Mouse (Mus musculus) ES-E14 (cell line): Measurements from ENCODE around the gene Spout1. TPM values are rescaled to one million over a fixed set of nuclear protein-coding genes. Genes with fewer than 3 reads are reported as not detected.

Experiments used
- DNase-seq: peaks from one replicate; pipeline ENCODE4 v3.0.0-alpha.2; 2013; ENCODE audit warnings: low read depth, low spot score
- H3K27ac ChIP-seq: 2 replicates; pipeline ENCODE4 v1.5.1; 2012; ENCODE audit warnings: low read depth, mild to moderate bottlenecking, low read length, moderate library complexity, mixed read lengths; ENCODE audit not compliant: poor library complexity, insufficient read depth, severe bottlenecking
- H3K36me3 ChIP-seq: 2 replicates; pipeline ENCODE4 v1.6.1; 2012; ENCODE audit warnings: mild to moderate bottlenecking, low read length, moderate library complexity, mixed read lengths; ENCODE audit not compliant: control insufficient read depth, poor library complexity, insufficient read depth, severe bottlenecking
- H3K4me1 ChIP-seq, 2 experiments: fragments of 150-350 bp in 1 of 2; sonication (generic) in 1 of 2; 2 replicates each; pipeline ENCODE4 v1.6.1; 2012; ENCODE audit warnings: low read length in 2 of 2, mild to moderate bottlenecking in 1 of 2, mixed read lengths in 1 of 2; ENCODE audit not compliant: control insufficient read depth in 2 of 2, insufficient read depth in 2 of 2, poor library complexity in 1 of 2
- H3K4me3 ChIP-seq, 2 experiments: fragments of 150-350 bp in 1 of 2; sonication (generic) in 1 of 2; 2 replicates each; pipeline ENCODE4 v1.5.1; 2012; ENCODE audit warnings: low read length in 2 of 2, low read depth in 1 of 2, mild to moderate bottlenecking in 1 of 2, mixed read lengths in 1 of 2; ENCODE audit not compliant: insufficient read depth in 1 of 2, poor library complexity in 1 of 2, severe bottlenecking in 1 of 2
- H3K9ac ChIP-seq: 2 replicates; pipeline ENCODE4 v1.6.1; 2012; ENCODE audit warnings: low read depth, mild to moderate bottlenecking, low read length, mixed read lengths; ENCODE audit not compliant: poor library complexity, insufficient read depth, severe bottlenecking
- H3K9me3 ChIP-seq: fragments of 150-350 bp; sonication (generic); 2 replicates; pipeline ENCODE4 v1.6.1; 2012; ENCODE audit warnings: low read depth, mild to moderate bottlenecking, low read length; ENCODE audit not compliant: control insufficient read depth, insufficient read depth
- CHD2 ChIP-seq: IDR thresholded peaks from 2 replicates; pipeline ENCODE4 v1.6.1; 2014; ENCODE audit warnings: mild to moderate bottlenecking, low read depth, low read length, inconsistent platforms
- HCFC1 ChIP-seq: IDR thresholded peaks from 2 replicates; pipeline ENCODE4 v1.6.1; 2012; ENCODE audit warnings: low read length, inconsistent platforms, borderline replicate concordance; ENCODE audit not compliant: insufficient read depth
- MAFK ChIP-seq: IDR thresholded peaks from 2 replicates; pipeline ENCODE4 v1.6.1; 2014; ENCODE audit warnings: mild to moderate bottlenecking, low read depth, low read length, inconsistent platforms; ENCODE audit not compliant: insufficient read depth
- ZC3H11A ChIP-seq: IDR thresholded peaks from 2 replicates; pipeline ENCODE4 v1.6.1; 2012; ENCODE audit warnings: low read depth, mild to moderate bottlenecking, inconsistent platforms, low read length, borderline replicate concordance
- ZNF384 ChIP-seq: IDR thresholded peaks from 2 replicates; pipeline ENCODE4 v1.6.1; 2012; ENCODE audit warnings: low read depth, low read length, inconsistent platforms
- in situ Hi-C, 2 experiments: fragments of 600-800 bp; cut with MboI; formaldehyde crosslinking; loops; one replicate each; pipeline ENCODE4 v1.15.1; 2025; ENCODE audit warnings: low sequenced_read_pairs in 2 of 2, inconsistent platforms in 1 of 2; ENCODE audit not compliant: unreplicated experiment in 2 of 2
- total RNA-seq: library from RNA; depleted of rRNA; stranded (reverse); fragments of 300-350 nt; gene quantifications from 2 replicates; pipeline ENCODE4 v1.2.3, GENCODE M21; 2012

Spout1 gene
- total RNA-seq, 1 experiment: 46.5 TPM

DNA sequence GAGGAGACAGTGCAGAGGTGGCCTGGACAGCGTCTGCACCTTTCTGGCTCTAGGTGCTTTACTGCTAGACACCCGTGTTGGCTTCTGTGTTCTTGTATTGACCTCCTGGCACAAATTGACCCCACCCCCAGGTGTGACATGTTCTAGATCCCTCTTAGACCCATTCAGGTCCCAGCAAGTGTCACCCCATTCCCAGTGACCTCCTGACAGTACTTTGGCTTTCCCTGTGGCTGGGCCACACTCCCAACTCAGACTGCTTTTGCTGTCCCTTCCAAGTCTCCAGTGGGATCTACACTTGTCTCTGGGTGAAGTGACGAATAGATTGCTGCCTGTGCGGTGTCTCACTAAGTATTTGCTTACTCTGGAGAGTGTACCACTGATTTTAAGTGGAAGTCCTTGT, 29.1 kb upstream of the Spout1 start:
- Histone ChIP-seq H3K36me3 (no peaks in the 10 kb centered on the region), H3K9me3 (no peaks in the 10 kb centered on the region), H3K27ac (no peak overlapping the region), H3K9ac (no peak overlapping the region), H3K4me3 (no peak overlapping the region), H3K4me1 (peaks cover 4 to 14% of the 10 kb centered on the region in 2 experiments; a peak in 2 of 4 replicates)
- in situ Hi-C loops: no loop called here
- no peak for TF ChIP-seq MAFK
- TF ChIP-seq ZC3H11A: no peak
- TF ChIP-seq ZNF384: no peak
- TF ChIP-seq HCFC1: no peak
- no peak for TF ChIP-seq CHD2
- DNase-seq: no peak

DNA sequence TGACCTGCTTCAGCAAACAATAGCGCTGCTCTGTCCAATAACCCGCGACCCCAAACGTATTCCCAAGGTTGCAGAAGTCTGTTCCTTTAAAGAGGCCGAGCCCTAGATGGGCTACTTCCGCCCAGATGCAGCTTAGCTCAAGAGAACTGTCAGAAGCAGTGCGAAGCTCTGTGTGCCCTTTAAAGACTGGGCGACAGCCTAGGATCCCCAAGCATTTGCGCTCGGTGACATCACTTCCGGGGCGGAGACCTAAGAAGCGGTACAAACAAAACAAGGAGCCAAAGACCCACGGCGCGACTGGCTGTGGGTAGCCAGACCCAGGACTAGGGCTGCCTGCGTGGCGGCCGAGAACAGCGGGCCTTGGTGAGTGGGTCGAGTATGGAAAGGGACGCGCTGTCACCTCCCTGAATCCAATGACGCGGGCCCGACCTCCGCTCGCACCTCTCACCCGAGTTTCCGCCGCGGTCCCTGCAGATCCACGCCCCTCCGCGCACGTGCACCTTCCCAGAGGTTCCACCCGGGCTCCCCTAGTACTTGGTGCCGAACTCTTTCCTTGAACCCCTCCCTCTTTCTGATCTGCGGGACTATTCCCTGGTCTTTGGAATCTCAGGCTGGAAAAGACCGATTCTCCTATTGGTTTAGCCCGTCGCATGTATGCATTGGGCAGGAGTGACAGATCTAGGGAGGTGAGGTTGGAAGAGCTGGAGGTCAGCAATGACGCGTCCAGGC, 27.5 kb upstream of the Spout1 start, which contains the start of gene Kyat1:
Gene Kyat1, minus strand, starts transcription at position 219 of the 729 bp plus-strand sequence.
- Histone ChIP-seq H3K4me3 (peak within 1 kb of the TSS; percentile 80 to 96), H3K9me3 (no peaks in the 10 kb centered on the region), H3K27ac (no peak within 1 kb of the TSS), H3K36me3 (no peaks in the 10 kb centered on the region), H3K9ac (peak within 1 kb of the TSS; percentile 78), H3K4me1 (peaks cover 4 to 10% of the 10 kb centered on the region in 2 experiments; a peak in 2 of 4 replicates)
- DNase-seq: peak; percentile 89
- in situ Hi-C loops: no loop called here
- TF ChIP-seq CHD2 (no peak), MAFK (no peak), ZC3H11A (no peak), ZNF384 (no peak), HCFC1 (peak; percentile 9; the same call in 1 of the 2 replicates)

DNA sequence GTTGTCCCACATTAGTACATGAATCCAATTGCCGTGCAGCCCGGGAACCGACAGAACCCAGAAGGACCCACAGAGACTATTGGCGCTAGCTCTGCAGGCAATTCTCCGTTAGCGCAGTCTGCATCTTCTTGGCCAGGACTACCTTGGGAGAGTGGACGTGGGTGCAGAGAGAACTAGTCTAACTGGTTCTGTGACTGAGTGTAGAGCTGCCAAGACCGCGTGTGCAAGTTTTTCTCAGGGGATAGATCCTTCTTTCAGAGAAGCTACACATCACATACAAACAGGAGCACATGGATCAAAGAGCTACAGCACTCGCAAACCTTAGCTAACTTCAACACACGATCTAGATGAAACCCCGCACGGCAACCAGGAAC, 27.0 kb upstream of the Spout1 start:
- Histone ChIP-seq H3K27ac (no peak overlapping the region), H3K9me3 (no peaks in the 10 kb centered on the region), H3K9ac (peak overlapping the region; percentile 64), H3K4me1 (peaks cover 2 to 6% of the 10 kb centered on the region in 2 experiments; a peak in 2 of 4 replicates), H3K4me3 (peak overlapping the region; percentile 80 to 96), H3K36me3 (no peaks in the 10 kb centered on the region)
- no peak for TF ChIP-seq MAFK
- TF ChIP-seq HCFC1: no peak
- no peak for TF ChIP-seq CHD2
- TF ChIP-seq ZC3H11A: no peak
- TF ChIP-seq ZNF384: no peak
- in situ Hi-C loops: no loop called here
- no peak for DNase-seq

DNA sequence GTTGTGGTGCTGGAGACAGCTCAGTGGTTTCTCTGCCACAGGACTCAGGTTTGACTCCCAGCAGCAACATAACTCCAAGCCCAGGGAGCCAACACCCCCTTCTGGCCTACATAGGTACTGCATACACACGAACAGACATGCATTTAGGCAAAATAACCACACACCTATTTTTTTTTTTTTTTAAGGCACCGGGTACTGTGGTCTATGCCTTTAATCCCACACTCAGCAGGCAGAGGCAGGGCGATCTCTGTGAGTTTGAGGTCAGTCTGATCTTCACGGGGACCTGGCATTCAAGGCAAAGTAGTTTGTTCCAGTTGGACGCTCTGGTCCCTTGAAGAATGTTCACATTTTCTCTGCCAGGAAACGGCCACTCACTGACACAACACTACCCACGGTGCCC, 25.2 kb upstream of the Spout1 start:
- in situ Hi-C loops: no loop called here
- Histone ChIP-seq H3K4me3 (no peak overlapping the region), H3K9me3 (no peaks in the 10 kb centered on the region), H3K4me1 (peaks cover 2 to 5% of the 10 kb centered on the region in 2 experiments; a peak in 2 of 4 replicates), H3K27ac (no peak overlapping the region), H3K9ac (no peak overlapping the region), H3K36me3 (no peaks in the 10 kb centered on the region)
- TF ChIP-seq ZNF384 (peak; percentile 94), MAFK (0 out of 2 replicates have a peak, but pooled peaks have one; percentile 7), ZC3H11A (0 out of 2 replicates have a peak, but pooled peaks have one; percentile 44), HCFC1 (no peak)
- DNase-seq: peak; percentile 81
